Mouse (Mus musculus) embryonic facial prominence, embryonic 14.5 days (tissue): ENCODE results near the gene Nfs1. TPM values are rescaled to one million over a fixed set of nuclear protein-coding genes. Genes with fewer than 3 reads are reported as not detected.
"Not testable (repeated sequence)": the region's sequence is repeated elsewhere in the genome, so short reads cannot be mapped to it uniquely, and the experiment has no call there.

Source experiments
- ATAC-seq: fragments of 200-750 bp; cut with Nextera tagmentation; 2 replicates; pipeline ENCODE4 v1.8.0; 2017; ENCODE audit warnings: low read depth, moderate number of reproducible peaks, moderate TSS enrichment
- DNase-seq: peaks from one replicate; pipeline ENCODE4 v3.0.0-alpha.2; 2015; ENCODE audit warnings: low spot score
- H3K27ac ChIP-seq: fragments of 300-500 bp; sonication (generic); replicated peaks from 2 replicates; pipeline ENCODE4 v1.5.1; 2014; ENCODE audit warnings: low read depth, mild to moderate bottlenecking, low read length, moderate library complexity
- H3K27me3 ChIP-seq: fragments of 300-500 bp; sonication (generic); replicated peaks from 2 replicates; pipeline ENCODE4 v1.6.1; 2014; ENCODE audit warnings: low read length; ENCODE audit not compliant: control insufficient read depth, insufficient read depth
- H3K36me3 ChIP-seq: fragments of 300-500 bp; sonication (generic); 2 replicates; pipeline ENCODE4 v1.6.1; 2014; ENCODE audit warnings: low read length, mixed read lengths; ENCODE audit not compliant: control insufficient read depth, insufficient read depth
- H3K4me1 ChIP-seq: fragments of 300-500 bp; sonication (generic); 2 replicates; pipeline ENCODE4 v1.6.1; 2014; ENCODE audit warnings: antibody characterized with exemption, low read length; ENCODE audit not compliant: control insufficient read depth, insufficient read depth
- H3K4me2 ChIP-seq: fragments of 300-500 bp; sonication (generic); 2 replicates; pipeline ENCODE4 v1.6.1; 2014; ENCODE audit warnings: low read depth, mild to moderate bottlenecking, low read length, moderate library complexity, mixed read lengths
- H3K4me3 ChIP-seq: fragments of 300-500 bp; sonication (generic); 2 replicates; pipeline ENCODE4 v1.5.1; 2014; ENCODE audit warnings: low read depth, mild to moderate bottlenecking, low read length
- H3K9ac ChIP-seq: fragments of 300-500 bp; sonication (generic); 2 replicates; pipeline ENCODE4 v1.6.1; 2014; ENCODE audit warnings: low read depth, mild to moderate bottlenecking, low read length, moderate library complexity, mixed read lengths
- H3K9me3 ChIP-seq: fragments of 300-500 bp; sonication (generic); 2 replicates; pipeline ENCODE4 v1.6.1; 2016; ENCODE audit warnings: low read length; ENCODE audit not compliant: control insufficient read depth
- WGBS: fragments of 180-500 bp; shearing (Covaris S2); extraction: QIAGEN DNeasy Blood & Tissue Kit; methylation state at CpG from one replicate; pipeline ENCODE4 v1.1.7; 2014; 5-methylcytosine and 5-hydroxymethylcytosine counted together
- polyA plus RNA-seq: library from polyadenylated mRNA; unstranded; fragments of >200 nt; fragmentation: Nextera tagmentation; extraction: Ambion mirVana; gene quantifications from 2 replicates; pipeline ENCODE4 v1.2.1, GENCODE M21; 2014

Gene Nfs1
- polyA plus RNA-seq: 36.0 and 40.8 TPM in 2 replicates

GRCm38 (mm10) chr2:156143953-156144724 is at the start of gene Nfs1, which contains the start of gene Romo1:
Nfs1 (minus strand) TSS chr2:156144186.
Romo1 (plus strand) TSS chr2:156144039.
- Histone ChIP-seq H3K27me3 (no peaks in the 10 kb centered on the region), H3K4me3 (peak within 1 kb of the TSS; percentile 85), H3K27ac (peak within 1 kb of the TSS; percentile 93), H3K9ac (peak within 1 kb of the TSS; percentile 91), H3K36me3 (peaks cover 31% of the 10 kb centered on the region), H3K9me3 (no peaks in the 10 kb centered on the region), H3K4me1 (peaks cover 4% of the 10 kb centered on the region; the same call in 1 of the 2 replicates), H3K4me2 (peak within 1 kb of the TSS; percentile 82)
- ATAC-seq: peak; percentile 98
- 0% methylated on average over 34 of the region's 70 CpGs for WGBS
- peak; percentile 98 for DNase-seq

- 62% methylated on average over 3 of the region's 3 CpGs for WGBS
- DNase-seq (no peak), ATAC-seq (no peak)
- no peak overlapping the region for H3K27ac ChIP-seq
- no peaks in the 10 kb centered on the region for H3K9me3 ChIP-seq
- peaks cover 5% of the 10 kb centered on the region; the same call in 1 of the 2 replicates for H3K4me1 ChIP-seq
- H3K36me3 ChIP-seq: no peaks in the 10 kb centered on the region
- no peak overlapping the region for H3K4me2 ChIP-seq
- H3K4me3 ChIP-seq: no peak overlapping the region
- H3K27me3 ChIP-seq: no peaks in the 10 kb centered on the region
- no peak overlapping the region for H3K9ac ChIP-seq
Measured at GRCm38 (mm10) chr2:156193066-156193862, 49.3 kb upstream of the Nfs1 start.

- H3K9ac ChIP-seq: no peak overlapping the region
- no peaks in the 10 kb centered on the region for H3K4me1 ChIP-seq
- H3K36me3 ChIP-seq: no peaks in the 10 kb centered on the region
- H3K4me3 ChIP-seq: no peak overlapping the region
- DNase-seq (no peak), ATAC-seq (no peak)
- 76% methylated on average over 2 of the region's 2 CpGs for WGBS
- H3K27ac ChIP-seq: no peak overlapping the region
- H3K27me3 ChIP-seq: no peaks in the 10 kb centered on the region
- no peaks in the 10 kb centered on the region for H3K9me3 ChIP-seq
- no peak overlapping the region for H3K4me2 ChIP-seq
Measured at GRCm38 (mm10) chr2:156192068-156192467, 48.1 kb upstream of the Nfs1 start.

- DNase-seq: no peak
- ATAC-seq: no peak
- Histone ChIP-seq H3K4me1 (no peaks in the 10 kb centered on the region), H3K4me3 (no peak overlapping the region), H3K27me3 (no peaks in the 10 kb centered on the region), H3K9ac (no peak overlapping the region), H3K9me3 (no peaks in the 10 kb centered on the region), H3K36me3 (no peaks in the 10 kb centered on the region), H3K27ac (no peak overlapping the region), H3K4me2 (no peak overlapping the region)
- WGBS: 96% methylated on average over 2 of the region's 2 CpGs
Measured at GRCm38 (mm10) chr2:156191540-156191939, 47.6 kb upstream of the Nfs1 start.

GRCm38 (mm10) chr2:156190004-156190896 is 46.3 kb upstream of the Nfs1 start:
- no peak overlapping the region for H3K9ac ChIP-seq
- H3K4me2 ChIP-seq: no peak overlapping the region
- no peaks in the 10 kb centered on the region for H3K36me3 ChIP-seq
- H3K27me3 ChIP-seq: no peaks in the 10 kb centered on the region
- H3K4me3 ChIP-seq: no peak overlapping the region
- 76% methylated on average over 14 of the region's 14 CpGs for WGBS
- no peaks in the 10 kb centered on the region for H3K4me1 ChIP-seq
- no peak for ATAC-seq
- no peaks in the 10 kb centered on the region for H3K9me3 ChIP-seq
- DNase-seq: no peak
- no peak overlapping the region for H3K27ac ChIP-seq

GRCm38 (mm10) chr2:156189241-156189640 is 45.3 kb upstream of the Nfs1 start:
- not testable (repeated sequence) for H3K27ac ChIP-seq, DNase-seq, H3K4me1 ChIP-seq, H3K36me3 ChIP-seq, H3K4me2 ChIP-seq, H3K9me3 ChIP-seq, H3K27me3 ChIP-seq, H3K9ac ChIP-seq, H3K4me3 ChIP-seq, ATAC-seq
- 75% methylated on average over 7 of the region's 7 CpGs for WGBS

- peaks cover 25% of the 10 kb centered on the region for H3K36me3 ChIP-seq
- H3K4me1 ChIP-seq: peaks cover 21% of the 10 kb centered on the region
- WGBS: 70% methylated on average over 2 of the region's 2 CpGs
- H3K9me3 ChIP-seq: no peaks in the 10 kb centered on the region
- H3K27ac ChIP-seq: no peak overlapping the region
- H3K4me3 ChIP-seq: no peak overlapping the region
- no peak overlapping the region for H3K4me2 ChIP-seq
- no peak overlapping the region for H3K9ac ChIP-seq
- H3K27me3 ChIP-seq: no peaks in the 10 kb centered on the region
- no peak for ATAC-seq
- DNase-seq: no peak
Measured at GRCm38 (mm10) chr2:156181592-156181991, 37.6 kb upstream of the Nfs1 start.
